In genomic region chr1:52113067-52113665, GRCm38 (mm10) we compare ENCODE assay signal across 8 mouse cellular contexts. TPM values are rescaled to one million over a fixed set of nuclear protein-coding genes. Genes with fewer than 3 reads are reported as not detected.
A peak's percentile ranks its signal among the peaks of the same experiment; 100 is the strongest.
DNase-seq lines count a peak whose midpoint lies in the region; ATAC-seq and TF ChIP-seq lines count a peak whose summit lies in the region.

No protein-coding gene starts in this region.

- H3K27ac ChIP-seq in lung, embryonic 14.5 days (ENCODE audit: low read depth), result peak overlapping the region; percentile 80
- H3K27ac ChIP-seq in embryonic facial prominence, embryonic 12.5 days, result peak overlapping the region; percentile 64; the same call in 1 of the 2 replicates
- no peak overlapping the region for H3K27ac ChIP-seq in intestine, embryonic 14.5 days (ENCODE audit: low read depth)
- peak overlapping the region; percentile 85 for H3K27ac ChIP-seq in neural tube, embryonic 14.5 days (ENCODE audit: low read depth, low read length)

- peak; percentile 49 for ATAC-seq in lung, embryonic 14.5 days (ENCODE audit: insufficient read depth)
- ATAC-seq in embryonic facial prominence, embryonic 12.5 days (ENCODE audit: insufficient number of reproducible peaks, insufficient read depth, low FRiP score, low TSS enrichment), result peak; percentile 33
- ATAC-seq in intestine, embryonic 14.5 days (replicated peaks; ENCODE audit: low FRiP score, low TSS enrichment, low read depth), result peak; percentile 64
- peak; percentile 56 for ATAC-seq in neural tube, embryonic 14.5 days (ENCODE audit: low read depth)

- no peaks in the 10 kb centered on the region for H3K36me3 ChIP-seq in lung, embryonic 14.5 days (ENCODE audit: insufficient read depth)
- no peaks in the 10 kb centered on the region for H3K36me3 ChIP-seq in embryonic facial prominence, embryonic 12.5 days
- no peaks in the 10 kb centered on the region for H3K36me3 ChIP-seq in intestine, embryonic 14.5 days (ENCODE audit: control insufficient read depth, insufficient read depth, low read length)
- no peaks in the 10 kb centered on the region for H3K36me3 ChIP-seq in neural tube, embryonic 14.5 days (ENCODE audit: control insufficient read depth, insufficient read depth, low read length)

- peak overlapping the region; percentile 36 for H3K4me3 ChIP-seq in lung, embryonic 14.5 days (ENCODE audit: low read depth, low read length)
- H3K4me3 ChIP-seq in embryonic facial prominence, embryonic 12.5 days, result peak overlapping the region; percentile 30
- H3K4me3 ChIP-seq in intestine, embryonic 14.5 days (ENCODE audit: low read depth, low read length), result peak overlapping the region; percentile 37
- H3K4me3 ChIP-seq in neural tube, embryonic 14.5 days (ENCODE audit: low read depth, low read length), result peak overlapping the region; percentile 20

- 0 out of 2 replicates have a peak, but pooled peaks cover 6% of the 10 kb centered on the region for H3K4me1 ChIP-seq in lung, embryonic 14.5 days (ENCODE audit: insufficient read depth)
- 0 out of 2 replicates have a peak, but pooled peaks cover 4% of the 10 kb centered on the region for H3K4me1 ChIP-seq in embryonic facial prominence, embryonic 12.5 days
- H3K4me1 ChIP-seq in intestine, embryonic 14.5 days (replicated peaks; ENCODE audit: control insufficient read depth, insufficient read depth, low read length), result peaks cover 4% of the 10 kb centered on the region; the same call in 1 of the 2 replicates
- H3K4me1 ChIP-seq in neural tube, embryonic 14.5 days (ENCODE audit: control insufficient read depth, insufficient read depth, low read length), result no peaks in the 10 kb centered on the region

- DNase-seq in lung, embryonic 14.5 days, result no peak
- DNase-seq in lung, postnatal 14 days, result no peak
- DNase-seq in intestine, embryonic 14.5 days (ENCODE audit: low spot score), result no peak
- no peak for DNase-seq in frontal cortex, postnatal 10 days (ENCODE audit: low spot score in 2 of 2)
- DNase-seq in retina, postnatal 1 day, result no peak
- DNase-seq in B cell, adult 2 months, result no peak

- TF ChIP-seq CTCF in lung, embryonic 14.5 days (IDR thresholded peaks at IDR 0.05; ENCODE audit: low read depth), result no peak

- 15% methylated on average over 7 of the region's 7 CpGs for WGBS in lung, embryonic 14.5 days
- 23% methylated on average over 7 of the region's 7 CpGs for WGBS in embryonic facial prominence, embryonic 12.5 days
- WGBS in intestine, embryonic 14.5 days, result 18% methylated on average over 7 of the region's 7 CpGs
- 26% methylated on average over 7 of the region's 7 CpGs for WGBS in neural tube, embryonic 14.5 days

- H3K27me3 ChIP-seq in lung, embryonic 14.5 days (ENCODE audit: insufficient read depth, low read length), result no peaks in the 10 kb centered on the region
- no peaks in the 10 kb centered on the region for H3K27me3 ChIP-seq in embryonic facial prominence, embryonic 12.5 days
- no peaks in the 10 kb centered on the region for H3K27me3 ChIP-seq in intestine, embryonic 14.5 days (replicated peaks; ENCODE audit: control insufficient read depth, insufficient read depth, low read length)
- H3K27me3 ChIP-seq in neural tube, embryonic 14.5 days (ENCODE audit: control insufficient read depth, insufficient read depth, low read length), result no peaks in the 10 kb centered on the region

- H3K9ac ChIP-seq in lung, embryonic 14.5 days, result peak overlapping the region; percentile 59
- peak overlapping the region; percentile 39; the same call in 1 of the 2 replicates for H3K9ac ChIP-seq in embryonic facial prominence, embryonic 12.5 days
- H3K9ac ChIP-seq in intestine, embryonic 14.5 days (ENCODE audit: low read length), result peak overlapping the region; percentile 46; the same call in 1 of the 2 replicates
- H3K9ac ChIP-seq in neural tube, embryonic 14.5 days (replicated peaks; ENCODE audit: low read depth, low read length), result peak overlapping the region; percentile 37; the same call in 1 of the 2 replicates

- H3K9me3 ChIP-seq in lung, embryonic 14.5 days (ENCODE audit: low read depth, low read length), result no peaks in the 10 kb centered on the region
- H3K9me3 ChIP-seq in embryonic facial prominence, embryonic 12.5 days, result no peaks in the 10 kb centered on the region
- H3K9me3 ChIP-seq in intestine, embryonic 14.5 days (ENCODE audit: control insufficient read depth, low read length), result no peaks in the 10 kb centered on the region
- no peaks in the 10 kb centered on the region for H3K9me3 ChIP-seq in neural tube, embryonic 14.5 days (ENCODE audit: control insufficient read depth, low read length)

- peak overlapping the region; percentile 71 for H3K4me2 ChIP-seq in lung, embryonic 14.5 days
- H3K4me2 ChIP-seq in embryonic facial prominence, embryonic 12.5 days (replicated peaks), result peak overlapping the region; percentile 52
- H3K4me2 ChIP-seq in intestine, embryonic 14.5 days (ENCODE audit: low read length), result peak overlapping the region; percentile 56
- peak overlapping the region; percentile 51 for H3K4me2 ChIP-seq in neural tube, embryonic 14.5 days (ENCODE audit: low read depth, low read length)

RNA-seq across cellular contexts. Expression of gene Stat1, which starts 6.1 kb away (rescaled TPM):
- polyA plus RNA-seq in lung, embryonic 14.5 days (2014; fragmentation: Nextera tagmentation; extraction: Ambion mirVana), result 21.4 and 23.5 TPM in 2 replicates
- 13.6 and 17.7 TPM in 2 replicates for polyA plus RNA-seq in embryonic facial prominence, embryonic 12.5 days (2016; fragmentation: Nextera tagmentation; extraction: Ambion mirVana)
- polyA plus RNA-seq in intestine, embryonic 14.5 days (2014; fragmentation: Nextera tagmentation; extraction: Ambion mirVana), result 23.8 and 24.9 TPM in 2 replicates
- polyA plus RNA-seq in neural tube, embryonic 14.5 days (2014; fragmentation: Nextera tagmentation; extraction: Ambion mirVana), result 13.1 and 18.3 TPM in 2 replicates
